Mouse (Mus musculus): Measurements from ENCODE around the gene Zbtb44. TPM values are rescaled to one million over a fixed set of nuclear protein-coding genes. Genes with fewer than 3 reads are reported as not detected.
A peak's percentile ranks its signal among the peaks of the same experiment; 100 is the strongest.

Gene Zbtb44
- total RNA-seq, 4 experiments from 2014 or later = 35.5 to 49.7 (median 40.8) TPM

DNA sequence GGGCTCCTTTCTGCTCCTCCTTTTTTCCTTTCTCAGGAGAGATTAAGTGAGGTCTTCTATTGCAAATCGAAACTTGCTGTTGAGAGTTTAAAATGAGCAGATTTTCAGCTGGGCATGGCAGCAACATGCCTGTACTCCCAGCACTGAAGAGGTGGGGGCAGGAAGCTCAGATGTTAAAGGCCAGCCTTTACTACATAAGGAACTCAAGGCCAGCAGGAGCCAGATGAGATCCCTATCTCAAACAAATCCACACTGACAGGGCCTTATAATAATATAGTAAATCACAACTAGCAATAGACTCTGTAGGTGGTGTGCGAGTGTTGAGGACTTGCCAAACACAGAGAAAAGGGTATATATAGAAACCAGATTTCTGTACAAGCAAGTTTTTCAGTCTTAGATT, 28.3 kb downstream of the Zbtb44 start:
- DNase-seq (ENCODE audit: low spot score in 2 of 2) = no peak

DNA sequence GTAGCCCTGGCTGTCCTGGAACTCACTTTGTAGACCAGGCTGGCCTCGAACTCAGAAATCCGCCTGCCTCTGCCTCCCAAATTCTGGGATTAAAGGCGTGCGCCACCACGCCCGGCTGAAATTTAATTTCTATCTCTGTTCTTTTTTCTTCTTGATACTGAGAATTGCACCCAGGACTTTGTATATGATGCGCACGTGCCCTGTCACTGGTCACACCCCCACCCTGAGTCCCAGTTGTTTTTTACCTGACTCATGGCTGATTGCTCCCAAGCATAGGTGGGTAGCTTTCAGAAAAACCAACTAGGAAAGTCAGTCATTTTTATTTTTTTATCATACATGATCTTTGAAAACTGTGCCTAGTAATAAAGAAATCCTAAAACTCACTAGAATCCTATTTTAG, 40.3 kb downstream of the Zbtb44 start:
- no peak for DNase-seq (ENCODE audit: low spot score in 2 of 2)

DNA sequence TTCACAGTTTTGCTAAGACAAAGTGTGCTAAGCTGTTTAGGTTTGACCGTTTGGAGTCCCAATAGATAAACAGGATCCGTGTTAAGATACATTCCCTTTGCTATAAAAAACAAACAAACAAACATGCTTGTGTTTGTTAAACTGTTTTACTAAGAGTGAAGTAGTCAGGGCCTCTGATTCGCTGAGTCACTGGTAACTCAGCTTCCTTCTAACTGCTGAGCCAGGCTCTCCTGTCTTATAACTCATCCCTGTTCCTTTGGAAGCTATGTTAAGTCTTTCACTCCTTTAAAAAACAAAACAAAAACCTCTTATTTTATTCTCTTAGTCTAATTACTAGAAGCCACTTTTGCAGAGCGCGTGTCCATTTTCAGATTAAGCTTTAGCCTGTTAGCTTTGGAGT, 41.8 kb downstream of the Zbtb44 start:
- DNase-seq (ENCODE audit: low spot score in 2 of 2) = no peak

DNA sequence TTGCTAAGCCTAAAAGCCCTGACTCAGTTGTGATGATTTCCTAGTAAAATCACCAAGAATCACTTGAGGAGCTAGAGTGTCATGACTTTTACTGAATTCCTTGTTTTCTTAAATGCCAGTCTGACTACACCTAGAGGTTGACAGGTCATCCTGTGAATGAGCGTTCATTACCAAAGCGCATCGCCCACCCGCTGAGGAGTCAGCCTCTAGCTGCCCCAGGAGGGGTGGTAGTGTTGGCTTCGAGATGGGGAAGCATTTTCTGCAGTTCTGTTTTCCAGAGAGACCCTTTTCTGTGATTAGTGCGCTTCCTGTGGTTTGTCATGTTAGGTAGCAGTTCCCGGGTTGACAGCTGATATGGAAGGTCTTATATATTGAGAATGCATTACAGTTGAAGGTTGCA, 43.4 kb downstream of the Zbtb44 start:
- DNase-seq (ENCODE audit: low spot score in 2 of 2) = no peak

DNA sequence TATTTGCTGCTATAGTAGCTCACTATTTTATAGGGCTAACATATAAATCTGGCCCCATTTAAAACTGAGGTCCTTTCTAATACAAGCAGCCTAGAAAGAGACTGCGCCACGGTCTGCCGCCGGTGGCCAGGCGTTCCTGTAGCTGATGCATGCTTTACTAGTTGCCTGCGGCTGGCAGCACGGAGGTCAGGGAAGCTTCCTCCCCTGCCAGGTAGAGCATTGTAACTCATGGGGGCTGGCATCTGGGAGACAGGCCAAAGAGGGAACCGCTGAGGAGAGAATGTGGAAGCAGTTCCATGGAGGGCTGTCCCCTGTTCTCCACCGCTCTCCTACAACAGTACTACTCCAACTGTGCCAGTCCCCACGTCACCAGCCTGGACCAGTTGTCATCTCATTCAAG, 44.4 kb downstream of the Zbtb44 start:
- DNase-seq (ENCODE audit: low spot score in 2 of 2) = no peak

DNA sequence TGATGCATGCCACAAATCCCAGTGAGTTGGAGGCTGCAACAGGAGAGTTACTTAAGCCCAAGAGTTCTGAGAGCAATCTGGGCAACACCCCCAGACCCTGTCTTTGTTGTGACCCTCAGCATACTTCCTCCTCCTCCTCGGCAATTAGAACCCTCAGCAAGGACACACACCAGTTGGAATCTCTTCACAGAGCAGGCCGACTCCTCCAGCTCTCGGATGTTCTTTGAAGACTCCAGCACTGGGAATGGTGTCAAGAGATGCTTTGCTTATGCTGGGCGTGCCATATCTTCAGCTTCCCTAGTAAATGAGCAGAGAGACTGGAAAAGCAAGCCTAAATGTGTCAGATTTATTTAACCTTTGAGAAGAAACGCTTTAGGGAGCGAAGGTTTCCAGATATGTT, 50.3 kb downstream of the Zbtb44 start:
- no peak for DNase-seq (ENCODE audit: low spot score in 2 of 2)

DNA sequence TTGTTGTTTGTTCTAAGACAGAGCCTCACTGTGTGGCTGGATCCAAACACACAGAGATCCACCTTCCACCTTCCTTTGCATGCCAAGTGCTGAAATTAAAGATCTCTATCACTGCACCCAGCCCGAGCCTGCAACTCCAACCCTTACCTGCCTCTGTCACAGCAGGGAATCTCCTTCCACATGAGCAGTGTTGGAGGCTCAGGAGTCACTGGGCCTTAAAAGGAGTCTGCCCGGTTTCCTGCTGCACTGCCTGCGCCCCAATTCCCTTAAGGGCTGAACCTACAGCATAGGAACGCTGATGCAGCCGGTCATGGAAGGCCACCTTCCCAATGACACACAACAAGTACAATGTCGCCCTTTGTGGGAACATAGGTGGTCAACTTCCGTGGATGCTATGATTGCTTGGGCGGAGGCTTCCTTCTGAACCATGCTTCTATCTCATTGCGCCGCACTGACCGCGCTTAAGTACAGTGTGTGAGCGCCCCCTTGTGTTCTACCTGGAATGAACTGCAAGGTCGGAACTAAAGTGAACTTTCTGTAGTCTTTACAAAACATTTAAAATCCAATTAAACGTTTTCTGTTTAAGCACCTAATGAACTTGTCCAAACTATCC, 51.7 kb downstream of the Zbtb44 start:
- DNase-seq (ENCODE audit: low spot score in 2 of 2) = peak; percentile 45 to 52

DNA sequence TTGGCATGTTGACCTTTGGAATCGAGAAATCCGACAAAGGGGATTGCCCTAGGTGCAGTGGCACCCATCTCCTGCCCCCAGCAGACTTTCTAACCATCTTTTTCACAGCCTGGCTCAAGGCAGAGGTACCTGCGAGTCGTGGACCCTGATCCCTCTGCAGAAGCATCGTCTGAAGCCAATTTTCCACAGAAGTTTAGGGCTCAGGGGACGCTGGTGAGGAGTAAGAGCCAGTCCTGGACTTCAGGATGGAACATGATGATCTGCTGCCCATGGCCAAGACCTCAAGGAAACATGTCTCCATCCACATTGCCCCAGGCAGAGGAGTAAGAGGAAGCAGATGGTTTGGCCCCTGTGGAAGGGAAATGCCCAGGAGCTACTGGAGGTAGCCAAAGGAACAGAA, 52.3 kb downstream of the Zbtb44 start:
- no peak for DNase-seq (ENCODE audit: low spot score in 2 of 2)

DNA sequence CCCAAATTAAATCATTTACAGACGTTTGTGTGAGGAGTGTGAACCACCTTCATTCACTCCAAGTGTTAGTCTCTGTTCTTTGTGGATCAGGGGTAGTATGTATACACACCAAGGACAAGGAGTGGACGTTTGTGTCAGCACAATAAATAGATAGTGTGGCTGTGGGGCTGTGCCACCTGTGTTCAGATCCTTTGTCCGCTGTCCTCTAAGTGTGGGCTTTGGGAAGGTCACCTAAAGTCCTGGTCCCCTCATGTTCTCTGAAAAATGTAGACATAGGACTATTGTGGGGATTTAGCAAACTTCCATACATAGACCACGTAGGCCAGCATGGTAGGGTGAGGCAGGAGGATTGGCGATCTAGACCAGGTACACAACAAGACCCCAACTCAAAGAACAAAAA, 55.1 kb downstream of the Zbtb44 start:
- DNase-seq (ENCODE audit: low spot score in 2 of 2) = no peak

DNA sequence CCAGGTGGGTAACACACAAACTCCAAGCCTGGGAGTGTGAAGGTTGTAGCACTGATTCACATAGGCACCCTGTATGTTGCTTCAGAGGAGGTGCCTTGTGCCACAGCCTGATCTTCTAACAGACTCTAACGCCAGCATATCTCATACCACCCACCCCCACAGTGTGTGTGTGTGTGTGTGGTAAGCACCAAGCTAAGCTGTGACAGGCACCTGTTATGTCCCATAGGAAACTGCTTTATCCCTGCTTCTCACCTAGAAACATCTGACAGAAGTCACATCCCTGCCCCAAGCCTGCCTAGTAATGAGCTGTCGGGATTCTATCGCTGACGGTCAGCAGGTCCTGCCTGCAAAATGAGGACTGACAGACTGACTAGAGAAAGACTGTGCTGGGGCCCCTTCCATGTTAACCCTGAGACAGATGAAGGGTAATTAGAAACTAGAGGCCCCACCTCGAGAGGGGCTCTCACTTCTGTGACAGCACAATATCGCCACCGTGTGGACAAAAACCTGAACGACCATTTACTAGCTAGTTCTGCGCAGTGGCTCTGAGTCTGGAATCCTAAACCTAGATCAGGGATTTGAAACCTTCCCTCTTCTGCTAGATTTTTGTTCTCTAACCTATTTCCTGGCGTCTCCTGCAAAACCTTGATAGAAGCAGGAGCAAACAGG, 55.8 kb downstream of the Zbtb44 start:
- peak in 1 of 2 experiments; percentile 62 for DNase-seq (ENCODE audit: low spot score in 2 of 2)

DNA sequence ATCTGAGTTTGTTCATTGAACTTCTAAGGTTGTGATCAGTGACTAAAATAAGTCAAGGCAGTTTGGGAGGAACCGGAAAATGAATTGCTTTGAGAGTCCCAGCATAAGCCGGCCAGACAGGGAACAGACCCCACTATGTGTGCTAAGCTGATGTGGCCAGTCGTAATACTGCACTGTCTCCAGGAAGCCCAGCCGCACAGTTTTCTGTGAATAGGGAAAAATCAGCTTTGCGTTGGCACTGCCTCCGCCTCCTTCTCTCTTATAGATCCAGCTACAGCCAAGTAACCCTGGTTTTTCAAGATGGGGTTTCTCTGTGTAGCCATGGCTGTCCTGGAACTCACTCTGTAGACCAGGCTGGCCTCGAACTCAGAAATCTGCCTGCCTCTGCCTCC, 56.3 kb downstream of the Zbtb44 start:
- DNase-seq (ENCODE audit: low spot score in 2 of 2) = no peak

DNA sequence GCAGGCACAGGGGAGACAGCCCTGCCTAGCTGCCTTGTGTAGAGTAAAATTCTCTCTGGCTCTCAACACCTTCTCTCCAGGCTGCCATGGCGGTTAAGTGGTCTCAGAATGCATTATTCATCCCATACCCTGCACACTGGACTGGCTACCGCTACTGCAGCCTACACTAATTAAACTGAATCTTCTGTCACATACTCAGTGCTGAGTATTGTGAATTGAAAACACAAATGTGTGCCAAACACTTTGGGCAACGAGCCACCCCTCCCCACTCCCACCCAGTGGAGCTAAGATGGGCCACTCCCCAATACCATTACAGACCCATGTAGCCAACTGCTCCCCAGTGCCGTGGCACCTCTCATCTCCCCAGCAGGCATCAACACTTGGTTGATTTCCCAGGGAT, 57.0 kb downstream of the Zbtb44 start:
- DNase-seq (ENCODE audit: low spot score in 2 of 2) = no peak

DNA sequence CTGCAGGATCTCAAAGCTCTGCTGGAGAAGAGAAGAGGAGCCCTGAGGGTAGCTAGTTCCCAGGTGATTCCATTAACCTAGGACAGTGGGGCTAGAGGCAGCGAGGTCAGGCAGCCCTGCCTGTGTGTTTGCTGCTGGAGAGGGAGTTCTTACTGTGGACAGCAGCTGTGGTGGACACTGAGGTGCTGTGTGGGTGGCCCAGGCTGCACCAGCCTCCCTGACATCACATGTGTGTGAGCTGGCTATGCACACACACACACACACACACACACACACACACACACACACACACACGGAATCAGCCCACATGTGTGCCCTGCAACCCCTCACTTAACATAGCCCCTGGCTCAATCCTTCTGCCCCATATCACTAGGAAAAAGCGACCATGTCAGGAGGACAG, 57.7 kb downstream of the Zbtb44 start:
- no peak for DNase-seq (ENCODE audit: low spot score in 2 of 2)

DNA sequence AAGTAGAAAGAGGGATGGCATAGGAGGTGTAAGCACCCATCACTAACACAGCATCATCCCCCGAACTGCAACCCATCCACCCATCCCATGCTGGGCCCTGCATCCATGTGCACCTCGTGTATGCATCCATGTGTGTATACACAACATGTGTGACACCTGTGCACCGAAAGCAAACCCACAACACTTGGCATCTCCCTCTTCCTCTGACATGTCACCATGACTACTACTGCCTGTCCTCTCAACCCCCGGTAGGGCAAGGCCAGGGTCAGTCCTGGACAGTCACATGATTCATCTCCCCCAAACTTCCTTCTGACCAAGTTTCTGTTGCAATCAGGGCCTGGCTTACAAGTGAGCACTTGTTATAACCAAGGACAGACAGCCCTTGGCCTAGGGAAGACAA, 58.4 kb downstream of the Zbtb44 start:
- DNase-seq (ENCODE audit: low spot score in 2 of 2) = no peak

DNA sequence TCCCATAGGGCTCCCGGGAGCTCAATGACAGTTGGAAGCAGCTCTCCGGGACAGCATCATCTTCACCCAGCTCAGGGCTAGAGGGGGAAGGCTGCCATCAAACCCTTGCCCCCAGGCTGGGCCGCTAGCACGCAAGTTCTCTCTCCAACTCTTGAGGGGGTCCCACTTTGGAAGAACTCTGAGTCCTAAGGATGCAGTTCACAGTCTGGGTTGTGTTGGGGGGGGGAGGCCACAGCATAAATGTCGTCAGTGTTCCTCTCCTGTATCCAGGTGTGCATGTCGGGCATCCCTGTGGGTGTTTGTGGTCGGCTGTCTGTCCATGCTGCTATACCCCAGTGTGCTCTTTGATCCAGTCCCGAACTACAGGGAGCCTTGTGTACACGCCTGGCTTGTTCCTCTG, 59.1 kb downstream of the Zbtb44 start:
- no peak for DNase-seq (ENCODE audit: low spot score in 2 of 2)

DNA sequence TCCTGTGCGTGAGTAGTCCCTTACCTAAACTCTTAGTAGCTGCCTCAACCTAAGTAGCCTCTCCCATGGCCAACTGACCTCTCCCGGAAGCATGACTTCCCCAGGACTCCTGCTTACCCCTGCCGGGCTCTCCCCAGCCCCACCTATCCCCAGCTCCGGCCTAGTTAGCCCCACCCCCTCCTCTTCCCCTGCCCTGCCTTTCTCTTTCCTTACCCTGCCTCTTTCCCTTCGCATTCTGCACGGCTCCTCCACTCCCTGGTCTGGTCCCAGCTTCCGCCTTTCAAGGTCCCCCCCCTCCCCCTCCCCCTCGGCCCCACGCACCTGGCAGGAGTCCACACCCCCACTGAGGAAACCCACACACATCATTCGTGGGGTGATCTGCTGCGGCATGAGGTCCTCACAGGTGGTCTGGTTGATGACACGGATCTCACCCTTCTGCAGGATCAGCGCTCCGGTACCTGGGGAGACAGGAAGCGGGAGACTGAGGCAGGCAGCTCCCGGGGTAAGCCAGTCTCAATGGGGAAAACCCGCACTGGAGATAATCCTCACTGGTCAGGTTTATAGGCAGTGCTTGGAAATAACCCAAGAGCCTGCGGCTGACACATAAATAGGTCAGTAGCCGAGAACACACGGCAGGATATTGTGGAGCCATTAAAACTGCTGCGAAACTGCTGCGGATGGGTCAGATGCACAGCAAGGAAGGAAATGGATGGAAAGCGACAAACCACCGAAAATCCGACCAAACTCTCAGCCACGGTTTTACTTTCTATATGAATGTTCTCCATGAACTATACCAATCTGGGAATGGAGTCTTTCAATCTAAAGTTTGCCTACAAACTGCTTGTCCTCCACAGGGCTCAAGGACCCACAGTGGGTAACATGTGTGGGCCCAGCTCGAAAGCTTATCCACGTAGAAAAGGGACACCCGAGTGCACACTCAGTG, 59.9 kb downstream of the Zbtb44 start:
- DNase-seq (ENCODE audit: low spot score in 2 of 2) = no peak

DNA sequence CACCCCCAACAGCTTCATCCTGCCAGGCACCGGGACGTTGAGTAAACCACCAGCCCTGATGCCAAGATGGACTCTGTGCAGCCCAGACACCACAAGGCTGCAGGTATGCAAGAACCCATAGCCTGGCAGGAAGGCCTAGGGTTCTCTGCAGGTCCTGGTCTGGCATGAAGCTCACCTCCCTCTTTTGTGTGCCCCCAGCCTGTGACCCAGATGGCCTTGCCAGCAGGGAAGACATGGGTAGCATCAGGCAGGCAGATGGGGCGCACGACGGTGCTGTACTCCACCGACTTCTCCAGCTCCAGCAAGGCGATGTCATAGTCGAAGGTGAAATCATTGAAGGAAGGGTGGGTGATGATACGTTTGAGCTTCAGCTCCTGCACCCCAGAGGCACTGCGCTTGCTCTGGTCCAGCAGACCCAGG, 60.7 kb downstream of the Zbtb44 start:
- DNase-seq (ENCODE audit: low spot score in 2 of 2) = no peak

DNA sequence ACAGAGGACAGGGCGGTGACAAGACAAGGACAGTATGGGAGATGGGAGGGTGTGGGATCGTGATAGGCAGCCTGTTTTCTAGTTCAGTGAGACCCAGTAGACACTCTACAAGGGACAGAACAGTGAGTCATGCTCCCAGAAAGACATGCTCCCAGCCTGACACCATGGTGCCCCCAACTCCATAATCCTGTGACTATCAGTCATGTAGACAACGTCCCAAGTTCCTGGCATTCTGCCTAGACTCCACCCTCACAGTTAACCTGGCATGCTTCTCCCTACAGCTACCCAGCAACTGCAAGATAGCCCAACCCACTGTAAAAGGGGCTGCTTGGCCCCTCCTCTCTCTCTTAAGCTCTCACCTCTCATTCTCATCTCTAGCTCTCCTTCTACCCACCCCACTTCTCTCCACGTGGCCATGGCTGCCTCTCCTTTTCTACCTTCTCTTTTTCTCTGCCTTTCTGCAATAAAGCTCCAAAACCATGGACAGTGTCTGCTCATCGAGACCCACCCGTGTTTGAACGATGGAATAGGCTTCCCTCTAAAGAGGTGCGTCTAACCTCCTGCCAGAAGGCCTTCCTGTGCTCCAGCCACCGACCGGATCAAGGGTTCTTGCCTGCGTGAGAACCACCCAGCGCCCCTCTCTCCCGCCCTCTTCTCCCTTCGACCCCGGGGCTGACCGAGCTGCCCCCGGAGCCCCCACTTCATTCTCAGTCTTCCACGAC, 61.8 kb downstream of the Zbtb44 start:
- DNase-seq (ENCODE audit: low spot score in 2 of 2) = no peak

DNA sequence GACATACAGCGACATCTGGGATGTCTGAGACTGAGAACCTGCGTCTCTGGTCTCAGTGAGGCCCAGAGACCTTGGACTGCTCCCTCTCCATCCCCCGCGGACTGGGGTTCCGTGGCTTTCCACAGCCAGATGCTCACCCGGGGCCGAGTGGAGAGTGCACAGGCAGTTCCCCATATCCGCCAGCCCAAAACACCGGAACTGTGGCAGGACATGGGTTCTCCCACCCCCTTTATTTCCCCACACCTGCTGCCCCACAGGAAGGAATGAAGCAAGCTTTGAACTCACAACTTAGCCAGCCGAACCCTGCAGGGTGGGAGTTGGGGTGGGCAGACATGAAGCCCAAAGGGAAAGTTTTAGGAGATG, 62.4 kb downstream of the Zbtb44 start:
- no peak for DNase-seq (ENCODE audit: low spot score in 2 of 2)

DNA sequence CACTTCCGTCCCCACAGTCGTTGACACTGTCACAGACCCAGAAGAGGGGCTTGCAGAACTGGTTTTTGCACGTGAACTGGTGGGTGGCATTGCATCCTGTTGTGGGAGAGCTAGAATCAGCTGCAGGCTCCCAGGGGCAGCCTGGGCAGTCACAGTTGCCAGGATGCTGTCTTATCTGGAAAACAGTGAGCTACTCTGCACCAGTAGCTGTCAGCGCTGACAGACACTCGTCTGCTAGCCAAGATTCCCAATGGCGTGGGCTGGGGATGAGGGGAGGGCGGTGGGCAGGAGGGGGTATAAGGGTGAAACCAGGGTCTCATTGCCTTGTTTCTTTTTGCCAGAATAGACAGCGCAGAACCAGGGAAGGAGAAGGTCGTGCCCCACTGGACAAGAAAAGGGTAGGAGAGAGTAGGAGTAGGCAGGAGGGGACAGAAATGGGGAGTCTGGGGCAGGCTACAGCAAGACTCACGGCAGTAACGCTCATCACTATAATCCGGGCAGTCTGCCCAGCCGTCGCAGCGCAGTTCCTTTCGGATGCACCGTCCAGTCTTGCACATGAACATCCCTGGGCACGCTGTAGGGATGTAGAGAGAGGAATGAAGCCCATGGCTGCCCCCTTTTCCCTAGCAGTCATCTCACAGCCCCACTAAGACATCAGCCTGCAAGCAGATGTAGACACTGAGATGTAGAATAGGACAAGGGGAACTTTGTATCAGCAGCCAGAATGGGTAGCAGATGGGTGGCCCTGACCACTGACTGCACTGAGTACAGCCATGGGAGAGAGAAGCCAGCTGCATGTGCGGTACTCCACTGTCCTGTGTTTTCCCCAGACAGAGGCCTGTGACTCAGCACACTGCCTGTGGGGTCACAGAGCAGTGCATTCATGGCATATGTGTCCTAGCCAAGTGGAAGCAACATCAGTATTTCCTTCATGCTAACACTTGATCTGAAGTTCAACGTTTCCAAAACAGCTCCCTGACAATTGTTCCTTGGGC, 66.9 kb downstream of the Zbtb44 start:
- no peak for DNase-seq (ENCODE audit: low spot score in 2 of 2)

DNA sequence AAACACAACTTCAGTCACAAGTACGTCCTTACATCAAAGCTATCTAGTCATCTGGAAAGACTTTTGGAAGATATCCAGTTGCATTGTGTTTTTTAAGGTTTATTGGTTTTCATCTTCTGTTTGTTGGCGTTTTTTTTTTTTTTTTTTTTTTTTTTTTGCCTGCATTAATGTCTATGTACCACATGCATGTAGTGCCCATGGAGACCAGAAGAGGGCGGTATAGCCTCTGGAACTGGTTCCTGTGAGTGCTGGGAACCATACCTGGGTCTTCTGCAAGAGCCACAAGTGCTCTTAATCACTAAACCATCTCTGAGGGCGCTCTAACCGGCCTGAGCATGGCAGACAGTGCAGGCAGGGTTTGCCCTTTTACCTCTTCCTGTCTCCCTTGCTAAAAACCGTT, 67.7 kb downstream of the Zbtb44 start:
- DNase-seq (ENCODE audit: low spot score in 2 of 2) = no peak
